Mouse (Mus musculus): ENCODE results near the gene Irs2. TPM values are rescaled to one million over a fixed set of nuclear protein-coding genes. Genes with fewer than 3 reads are reported as not detected.
A peak's percentile ranks its signal among the peaks of the same experiment; 100 is the strongest.

Irs2 gene
- polyA plus RNA-seq, 1 experiment from 2014 or later: 6.2 TPM

GRCm38 (mm10) chr8:10971509-10971908 is 36.7 kb downstream of the Irs2 start:
- Histone ChIP-seq H3K9ac (ENCODE audit: low read length) (no peak overlapping the region), H3K27me3 (ENCODE audit: control insufficient read depth, insufficient read depth, low read length) (no peaks in the 10 kb centered on the region; the same call in 1 of the 2 replicates), H3K27ac (ENCODE audit: low read depth, low read length) (no peak overlapping the region), H3K4me3 (ENCODE audit: low read depth, low read length) (no peak overlapping the region), H3K9me3 (ENCODE audit: control insufficient read depth, low read length) (no peaks in the 10 kb centered on the region), H3K4me1 (ENCODE audit: control insufficient read depth, insufficient read depth, low read length) (peaks cover 26% of the 10 kb centered on the region), H3K36me3 (ENCODE audit: control insufficient read depth, insufficient read depth, low read length) (no peaks in the 10 kb centered on the region), H3K4me2 (no peak overlapping the region)
- WGBS: 90% methylated on average over 5 of the region's 5 CpGs
- ATAC-seq (ENCODE audit: low FRiP score) (no peak), DNase-seq (ENCODE audit: low spot score, missing footprints) (no peak)

GRCm38 (mm10) chr8:10970496-10971456 is 37.5 kb downstream of the Irs2 start:
- WGBS: 83% methylated on average over 13 of the region's 13 CpGs
- DNase-seq (ENCODE audit: low spot score, missing footprints) (no peak), ATAC-seq (ENCODE audit: low FRiP score) (no peak)
- Histone ChIP-seq H3K4me1 (ENCODE audit: control insufficient read depth, insufficient read depth, low read length) (peaks cover 29% of the 10 kb centered on the region), H3K36me3 (ENCODE audit: control insufficient read depth, insufficient read depth, low read length) (no peaks in the 10 kb centered on the region), H3K9me3 (ENCODE audit: control insufficient read depth, low read length) (no peaks in the 10 kb centered on the region), H3K4me2 (no peak overlapping the region), H3K27me3 (ENCODE audit: control insufficient read depth, insufficient read depth, low read length) (no peaks in the 10 kb centered on the region; the same call in 1 of the 2 replicates), H3K9ac (ENCODE audit: low read length) (no peak overlapping the region), H3K27ac (ENCODE audit: low read depth, low read length) (no peak overlapping the region), H3K4me3 (ENCODE audit: low read depth, low read length) (no peak overlapping the region)

- H3K4me2 ChIP-seq: no peak overlapping the region
- no peaks in the 10 kb centered on the region; the same call in 1 of the 2 replicates for H3K27me3 ChIP-seq (ENCODE audit: control insufficient read depth, insufficient read depth, low read length)
- DNase-seq (ENCODE audit: low spot score, missing footprints) (no peak), ATAC-seq (ENCODE audit: low FRiP score) (no peak)
- H3K4me1 ChIP-seq (ENCODE audit: control insufficient read depth, insufficient read depth, low read length): peaks cover 22% of the 10 kb centered on the region
- H3K4me3 ChIP-seq (ENCODE audit: low read depth, low read length): no peak overlapping the region
- WGBS: 51% methylated on average over 7 of the region's 7 CpGs
- no peak overlapping the region for H3K9ac ChIP-seq (ENCODE audit: low read length)
- H3K9me3 ChIP-seq (ENCODE audit: control insufficient read depth, low read length): no peaks in the 10 kb centered on the region
- H3K27ac ChIP-seq (ENCODE audit: low read depth, low read length): no peak overlapping the region
- H3K36me3 ChIP-seq (ENCODE audit: control insufficient read depth, insufficient read depth, low read length): no peaks in the 10 kb centered on the region
Observed at GRCm38 (mm10) chr8:10968687-10969086, 39.6 kb downstream of the Irs2 start.

GRCm38 (mm10) chr8:10965401-10966117 is 42.7 kb downstream of the Irs2 start:
- H3K4me1 ChIP-seq (ENCODE audit: control insufficient read depth, insufficient read depth, low read length): peaks cover 30% of the 10 kb centered on the region

DNA sequence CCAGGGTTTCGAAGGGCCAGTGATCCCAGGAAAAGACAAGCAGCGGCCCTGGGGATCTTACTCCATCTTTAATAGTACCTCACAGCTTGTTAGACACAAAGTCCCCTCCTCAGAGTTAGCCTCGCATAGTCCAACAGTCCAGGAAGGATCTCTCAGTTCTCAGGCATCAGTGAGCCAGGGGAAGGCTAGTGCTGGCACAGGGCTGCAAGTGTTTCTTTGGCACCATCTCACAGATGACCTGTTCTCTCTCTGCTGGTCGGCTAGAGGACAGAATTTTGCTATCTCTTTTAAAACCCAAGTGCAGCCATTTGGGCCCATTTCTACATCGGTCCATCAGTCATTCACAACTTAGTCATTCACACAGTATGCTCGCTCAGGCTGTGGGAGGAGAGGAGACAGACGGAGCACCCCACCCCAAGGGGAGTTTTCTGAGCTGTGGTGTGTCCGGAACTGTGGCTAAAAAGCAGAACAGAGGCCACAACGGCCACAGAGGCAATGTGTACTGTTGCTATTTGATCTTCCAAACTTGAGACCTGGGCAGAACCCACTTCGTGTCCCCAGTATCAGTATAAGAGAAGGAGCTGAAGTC is 43.7 kb downstream of the Irs2 start:
- WGBS: 60% methylated on average over 10 of the region's 10 CpGs
- Histone ChIP-seq H3K4me2 (no peak overlapping the region), H3K27ac (ENCODE audit: low read depth, low read length) (no peak overlapping the region)

More at GRCm38 (mm10) chr8:10965401-10966117, 42.7 kb downstream of the Irs2 start:
- WGBS: 21% methylated on average over 6 of the region's 6 CpGs
- Histone ChIP-seq H3K4me3 (ENCODE audit: low read depth, low read length) (no peak overlapping the region), H3K27ac (ENCODE audit: low read depth, low read length) (no peak overlapping the region), H3K9ac (ENCODE audit: low read length) (no peak overlapping the region), H3K36me3 (ENCODE audit: control insufficient read depth, insufficient read depth, low read length) (no peaks in the 10 kb centered on the region), H3K27me3 (ENCODE audit: control insufficient read depth, insufficient read depth, low read length) (peaks cover 2% of the 10 kb centered on the region; the same call in 1 of the 2 replicates), H3K9me3 (ENCODE audit: control insufficient read depth, low read length) (no peaks in the 10 kb centered on the region), H3K4me2 (no peak overlapping the region)
- ATAC-seq (ENCODE audit: low FRiP score) (peak; percentile 45; the same call in 1 of the 2 replicates), DNase-seq (ENCODE audit: low spot score, missing footprints) (no peak)

DNA sequence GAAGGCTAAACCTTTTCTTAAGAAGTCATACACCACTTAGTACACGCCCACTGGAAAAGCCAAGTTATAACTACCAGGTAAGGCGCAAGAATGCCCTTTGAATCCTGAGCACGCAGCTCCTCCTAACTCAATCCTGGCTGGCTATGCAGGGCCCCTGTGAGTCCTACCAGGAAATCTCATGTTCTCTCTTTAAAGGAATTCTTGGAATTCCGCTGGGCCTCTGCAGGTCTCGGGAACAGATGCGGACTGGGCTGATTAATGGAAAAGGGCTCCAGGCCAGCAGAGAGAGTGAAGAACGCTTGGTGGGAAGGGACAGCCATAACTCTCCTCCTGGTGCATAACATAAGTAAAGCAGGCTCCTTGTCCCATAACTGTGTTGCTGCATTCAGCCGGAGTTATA is 46.3 kb downstream of the Irs2 start:
- WGBS: 18% methylated on average over 8 of the region's 8 CpGs
- Histone ChIP-seq H3K9ac (ENCODE audit: low read length) (no peak overlapping the region), H3K4me3 (ENCODE audit: low read depth, low read length) (no peak overlapping the region), H3K4me2 (no peak overlapping the region), H3K27ac (ENCODE audit: low read depth, low read length) (no peak overlapping the region), H3K4me1 (ENCODE audit: control insufficient read depth, insufficient read depth, low read length) (peaks cover 46% of the 10 kb centered on the region), H3K9me3 (ENCODE audit: control insufficient read depth, low read length) (no peaks in the 10 kb centered on the region), H3K27me3 (ENCODE audit: control insufficient read depth, insufficient read depth, low read length) (peaks cover 2% of the 10 kb centered on the region; the same call in 1 of the 2 replicates), H3K36me3 (ENCODE audit: control insufficient read depth, insufficient read depth, low read length) (no peaks in the 10 kb centered on the region)
- ATAC-seq (ENCODE audit: low FRiP score) (no peak), DNase-seq (ENCODE audit: low spot score, missing footprints) (no peak)

More for the DNA sequence above, 43.7 kb downstream of the Irs2 start:
- ATAC-seq (ENCODE audit: low FRiP score) (no peak), DNase-seq (ENCODE audit: low spot score, missing footprints) (no peak)
- Histone ChIP-seq H3K36me3 (ENCODE audit: control insufficient read depth, insufficient read depth, low read length) (no peaks in the 10 kb centered on the region), H3K4me1 (ENCODE audit: control insufficient read depth, insufficient read depth, low read length) (peaks cover 40% of the 10 kb centered on the region), H3K9me3 (ENCODE audit: control insufficient read depth, low read length) (no peaks in the 10 kb centered on the region), H3K9ac (ENCODE audit: low read length) (no peak overlapping the region), H3K27me3 (ENCODE audit: control insufficient read depth, insufficient read depth, low read length) (0 out of 2 replicates have a peak, but pooled peaks cover 2% of the 10 kb centered on the region), H3K4me3 (ENCODE audit: low read depth, low read length) (no peak overlapping the region)

GRCm38 (mm10) chr8:10960277-10960819 is 47.9 kb downstream of the Irs2 start:
- Histone ChIP-seq H3K4me1 (ENCODE audit: control insufficient read depth, insufficient read depth, low read length) (peaks cover 41% of the 10 kb centered on the region), H3K4me2 (peak overlapping the region; percentile 33), H3K27ac (ENCODE audit: low read depth, low read length) (peak overlapping the region; percentile 52), H3K27me3 (ENCODE audit: control insufficient read depth, insufficient read depth, low read length) (peaks cover 2% of the 10 kb centered on the region; the same call in 1 of the 2 replicates), H3K9ac (ENCODE audit: low read length) (peak overlapping the region; percentile 54), H3K4me3 (ENCODE audit: low read depth, low read length) (no peak overlapping the region), H3K9me3 (ENCODE audit: control insufficient read depth, low read length) (no peaks in the 10 kb centered on the region), H3K36me3 (ENCODE audit: control insufficient read depth, insufficient read depth, low read length) (no peaks in the 10 kb centered on the region)
- peak; percentile 92 for DNase-seq (ENCODE audit: low spot score, missing footprints)
- 16% methylated on average over 15 of the region's 15 CpGs for WGBS
- ATAC-seq (ENCODE audit: low FRiP score): peak; percentile 83

DNA sequence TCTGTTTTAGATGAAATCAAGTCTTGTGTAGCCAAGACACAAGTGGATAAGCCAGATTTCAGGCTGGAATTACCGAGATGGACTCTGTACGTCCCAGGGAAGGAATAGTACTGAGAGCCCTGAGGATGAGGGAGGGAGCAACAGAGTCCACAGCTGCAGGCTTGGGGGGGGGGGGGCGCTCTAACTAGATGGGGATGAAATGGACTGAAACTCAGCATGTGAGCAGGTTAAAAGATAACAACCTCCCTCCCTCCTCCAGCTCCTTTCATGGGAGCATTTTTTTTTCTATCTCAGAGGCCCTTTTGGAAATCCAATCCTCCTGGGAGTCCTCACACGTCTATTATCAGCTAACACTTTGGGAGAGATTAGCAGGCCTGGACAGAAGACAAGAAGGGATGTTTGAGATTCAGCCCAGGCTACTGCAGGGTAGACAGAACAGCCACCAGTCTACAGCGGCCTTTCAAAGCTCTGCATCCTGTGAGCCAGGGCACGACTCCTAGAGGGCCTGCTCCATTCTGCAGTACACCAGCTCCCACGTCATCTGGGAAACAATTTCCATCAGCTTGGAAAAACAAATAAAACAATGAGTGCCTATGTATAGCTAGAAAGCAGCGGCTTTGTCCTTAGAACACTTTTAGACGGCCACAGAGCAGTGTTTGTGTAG is 50.8 kb downstream of the Irs2 start:
- H3K27ac ChIP-seq (ENCODE audit: low read depth, low read length): no peak overlapping the region
- 20% methylated on average over 9 of the region's 9 CpGs for WGBS
- H3K4me3 ChIP-seq (ENCODE audit: low read depth, low read length): no peak overlapping the region
- H3K4me1 ChIP-seq (ENCODE audit: control insufficient read depth, insufficient read depth, low read length): peaks cover 42% of the 10 kb centered on the region
- H3K27me3 ChIP-seq (ENCODE audit: control insufficient read depth, insufficient read depth, low read length): peaks cover 2% of the 10 kb centered on the region; the same call in 1 of the 2 replicates
- no peak overlapping the region for H3K4me2 ChIP-seq
- DNase-seq (ENCODE audit: low spot score, missing footprints) (no peak), ATAC-seq (ENCODE audit: low FRiP score) (no peak)
- no peaks in the 10 kb centered on the region for H3K36me3 ChIP-seq (ENCODE audit: control insufficient read depth, insufficient read depth, low read length)
- no peak overlapping the region for H3K9ac ChIP-seq (ENCODE audit: low read length)
- H3K9me3 ChIP-seq (ENCODE audit: control insufficient read depth, low read length): no peaks in the 10 kb centered on the region

All from midbrain, embryonic 11.5 days (tissue).